Mouse (Mus musculus) embryonic facial prominence, embryonic 10.5 days (tissue): ENCODE results near the gene Zfyve1. TPM values are rescaled to one million over a fixed set of nuclear protein-coding genes. Genes with fewer than 3 reads are reported as not detected.
A peak's percentile ranks its signal among the peaks of the same experiment; 100 is the strongest.
"Not testable (repeated sequence)": the region's sequence is repeated elsewhere in the genome, so short reads cannot be mapped to it uniquely, and the experiment has no call there.

Experiments
- DNase-seq: peaks from one replicate; pipeline ENCODE4 v3.0.0-alpha.2; 2017; ENCODE audit warnings: low spot score
- H3K27ac ChIP-seq: fragments of 300-500 bp; sonication (generic); replicated peaks from 2 replicates; pipeline ENCODE4 v1.5.1; 2016; ENCODE audit warnings: mild to moderate bottlenecking
- H3K27me3 ChIP-seq: fragments of 300-500 bp; sonication (generic); replicated peaks from 2 replicates; pipeline ENCODE4 v1.6.1; 2016; ENCODE audit warnings: low read depth, mild to moderate bottlenecking; ENCODE audit not compliant: poor library complexity, severe bottlenecking
- H3K36me3 ChIP-seq: fragments of 300-500 bp; sonication (generic); replicated peaks from 2 replicates; pipeline ENCODE4 v1.6.1; 2016; ENCODE audit warnings: mild to moderate bottlenecking, moderate library complexity
- H3K4me1 ChIP-seq: fragments of 300-500 bp; sonication (generic); 2 replicates; pipeline ENCODE4 v1.6.1; 2016
- H3K4me3 ChIP-seq: fragments of 300-500 bp; sonication (generic); 2 replicates; pipeline ENCODE4 v1.5.1; 2016; ENCODE audit warnings: mild to moderate bottlenecking, moderate library complexity
- H3K9me3 ChIP-seq: fragments of 300-500 bp; sonication (generic); 2 replicates; pipeline ENCODE4 v1.6.1; 2016; ENCODE audit warnings: mild to moderate bottlenecking
- WGBS: fragments of 180-500 bp; shearing (Covaris S2); methylation state at CpG from one replicate; pipeline ENCODE4 v1.1.7; 2016; 5-methylcytosine and 5-hydroxymethylcytosine counted together
- polyA plus RNA-seq: library from polyadenylated mRNA; unstranded; fragments of >200 nt; fragmentation: Nextera tagmentation; extraction: Ambion mirVana; gene quantifications from 2 replicates; pipeline ENCODE4 v1.2.1, GENCODE M21; 2016

Gene Zfyve1
- polyA plus RNA-seq, 1 experiment from 2014 or later: 21.8 TPM

DNA sequence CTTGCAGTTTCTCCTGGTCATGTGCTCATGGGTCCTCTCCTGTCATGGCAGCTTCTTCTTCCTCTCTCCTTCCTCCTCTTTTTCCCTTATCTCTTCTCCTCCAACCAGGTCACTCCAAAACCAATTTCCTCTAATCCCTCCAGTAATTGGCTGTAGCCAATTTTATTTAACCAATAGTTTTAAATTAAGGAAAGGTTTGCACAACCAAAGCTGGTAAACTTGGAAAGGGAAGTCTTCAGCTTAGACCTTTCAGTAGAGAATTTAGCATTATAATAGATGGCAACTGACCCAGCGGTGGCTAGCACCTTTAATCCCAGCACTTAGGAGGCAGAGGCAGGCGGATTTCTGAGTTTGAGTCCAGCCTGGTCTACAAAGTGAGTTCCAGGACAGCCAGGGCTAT, 9.4 kb upstream of the Zfyve1 start:
- not testable (repeated sequence) for DNase-seq, H3K27me3 ChIP-seq, H3K36me3 ChIP-seq, H3K4me1 ChIP-seq, H3K27ac ChIP-seq, H3K9me3 ChIP-seq, H3K4me3 ChIP-seq
- WGBS: 81% methylated on average over 2 of the region's 2 CpGs

DNA sequence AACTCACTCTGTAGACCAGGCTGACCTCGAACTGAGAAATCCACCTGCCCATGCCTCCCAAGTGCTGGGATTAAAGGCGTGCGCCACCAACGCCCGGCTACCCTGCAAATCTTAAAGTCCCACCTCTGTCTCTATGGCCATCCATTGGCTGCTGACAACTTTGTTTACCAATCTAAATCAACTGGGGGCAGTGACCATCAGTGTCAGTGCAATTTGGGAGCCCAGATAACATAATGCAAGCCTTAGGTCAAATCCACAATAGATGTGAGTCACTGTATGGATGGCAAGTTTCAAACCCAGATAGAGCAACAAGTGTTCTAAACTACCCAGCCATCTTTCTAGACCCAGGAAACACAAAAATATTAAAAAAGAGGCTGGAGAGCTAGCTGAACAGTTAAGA, 5.3 kb upstream of the Zfyve1 start:
- no peaks in the 10 kb centered on the region for H3K9me3 ChIP-seq
- no peak overlapping the region for H3K27ac ChIP-seq
- 89% methylated on average over 5 of the region's 5 CpGs for WGBS
- no peak overlapping the region for H3K4me3 ChIP-seq
- no peaks in the 10 kb centered on the region for H3K27me3 ChIP-seq
- DNase-seq: no peak
- H3K36me3 ChIP-seq: no peaks in the 10 kb centered on the region
- H3K4me1 ChIP-seq: peaks cover 5% of the 10 kb centered on the region; the same call in 1 of the 2 replicates

DNA sequence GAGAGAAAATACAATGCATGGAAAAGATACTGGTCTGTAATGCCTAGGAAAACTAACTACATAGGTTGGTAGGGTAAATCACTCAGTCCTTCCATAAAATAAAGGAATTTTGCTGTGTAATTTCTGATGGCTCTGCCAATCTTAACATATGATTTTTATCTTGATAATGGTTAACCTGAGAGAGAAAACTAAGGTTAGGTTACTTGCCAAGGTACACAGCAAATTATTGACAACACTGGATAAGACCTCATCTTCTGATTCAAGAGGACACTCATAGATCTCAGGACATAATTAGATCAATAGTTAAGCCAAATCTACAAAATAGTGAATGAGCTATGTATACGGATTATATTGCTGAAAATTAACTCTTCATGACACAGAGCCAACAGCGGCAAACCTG, 859 bp upstream of the Zfyve1 start:
- WGBS: 88% methylated on average over 2 of the region's 2 CpGs
- no peak overlapping the region for H3K27ac ChIP-seq
- DNase-seq: no peak

DNA sequence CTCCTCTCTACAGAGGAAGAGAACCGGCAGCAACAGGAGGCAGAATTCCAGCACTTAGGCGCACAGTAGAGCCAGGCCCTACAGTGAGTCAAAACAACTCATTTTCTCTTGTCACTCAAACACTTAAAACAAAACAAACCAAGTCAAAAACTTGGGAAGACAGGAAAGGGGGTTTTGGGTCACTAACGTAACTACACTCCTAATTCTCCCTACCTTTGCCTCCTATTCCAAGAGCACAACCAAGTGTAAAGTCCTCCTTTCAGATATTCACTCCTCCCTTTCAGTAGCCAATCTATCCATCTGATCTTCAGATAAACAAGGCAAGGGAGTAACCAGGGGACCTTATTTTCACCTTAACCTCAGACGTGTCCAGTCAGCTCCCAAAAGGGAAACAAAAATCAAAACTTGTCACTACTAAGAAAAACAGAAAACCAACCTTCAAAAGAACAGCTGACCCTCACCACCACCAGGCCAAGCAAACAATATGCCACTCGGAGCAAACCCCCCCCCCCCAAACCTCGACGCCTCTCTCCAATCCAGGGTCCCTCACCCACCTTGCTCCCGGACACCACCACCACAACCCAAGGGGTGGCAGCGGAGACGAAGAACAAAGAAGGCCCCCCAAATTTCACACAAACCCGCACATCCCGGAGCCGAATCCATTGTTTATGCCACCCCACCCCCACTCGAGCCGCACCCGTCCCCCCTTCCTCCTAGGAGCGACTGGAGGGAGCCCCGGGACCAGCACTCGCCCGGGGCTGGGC, 649 bp downstream of the Zfyve1 start:
- DNase-seq: no peak
- Histone ChIP-seq H3K4me3 (peak overlapping the region; percentile 96), H3K27ac (peak overlapping the region; percentile 97), H3K27me3 (no peaks in the 10 kb centered on the region), H3K4me1 (peaks cover 20% of the 10 kb centered on the region), H3K36me3 (peaks cover 37% of the 10 kb centered on the region), H3K9me3 (no peaks in the 10 kb centered on the region)
- WGBS: 5% methylated on average over 20 of the region's 20 CpGs

More for the DNA sequence above, 859 bp upstream of the Zfyve1 start:
- H3K27me3 ChIP-seq: no peaks in the 10 kb centered on the region
- H3K9me3 ChIP-seq: no peaks in the 10 kb centered on the region
- H3K36me3 ChIP-seq: peaks cover 22% of the 10 kb centered on the region
- H3K4me3 ChIP-seq: no peak overlapping the region
- peaks cover 20% of the 10 kb centered on the region for H3K4me1 ChIP-seq

DNA sequence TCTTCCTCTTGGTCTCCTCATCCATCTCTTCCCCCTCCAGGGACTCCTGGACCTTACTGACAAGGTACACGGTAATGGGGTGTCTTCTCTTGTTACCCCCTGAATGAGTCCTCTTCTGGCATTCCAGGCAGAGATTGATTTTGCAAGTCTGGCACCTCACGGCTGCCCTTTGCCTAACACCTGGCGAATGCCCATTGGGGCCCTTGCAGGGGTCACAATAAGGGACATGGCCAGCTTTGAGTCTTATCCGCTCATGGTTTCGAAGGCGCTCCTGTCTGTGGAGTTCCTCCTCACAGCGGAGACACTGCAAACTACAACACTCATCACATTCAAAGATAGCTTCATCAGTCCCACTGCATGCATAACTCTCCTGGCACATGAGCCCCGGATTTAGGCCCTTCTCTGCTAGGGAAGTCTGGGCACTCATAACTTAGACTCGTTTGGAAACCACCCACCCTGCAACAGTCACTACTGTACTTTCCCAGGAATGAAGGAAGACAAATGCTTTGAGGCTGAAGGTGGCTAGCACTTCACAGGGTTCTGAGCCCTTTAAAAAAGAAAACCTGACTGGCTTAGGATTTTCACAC, 2.5 kb downstream of the Zfyve1 start:
- Histone ChIP-seq H3K4me3 (no peak overlapping the region), H3K4me1 (peaks cover 20% of the 10 kb centered on the region), H3K27me3 (no peaks in the 10 kb centered on the region), H3K36me3 (peaks cover 55% of the 10 kb centered on the region), H3K9me3 (no peaks in the 10 kb centered on the region), H3K27ac (no peak overlapping the region)
- no peak for DNase-seq
- WGBS: 92% methylated on average over 9 of the region's 9 CpGs

DNA sequence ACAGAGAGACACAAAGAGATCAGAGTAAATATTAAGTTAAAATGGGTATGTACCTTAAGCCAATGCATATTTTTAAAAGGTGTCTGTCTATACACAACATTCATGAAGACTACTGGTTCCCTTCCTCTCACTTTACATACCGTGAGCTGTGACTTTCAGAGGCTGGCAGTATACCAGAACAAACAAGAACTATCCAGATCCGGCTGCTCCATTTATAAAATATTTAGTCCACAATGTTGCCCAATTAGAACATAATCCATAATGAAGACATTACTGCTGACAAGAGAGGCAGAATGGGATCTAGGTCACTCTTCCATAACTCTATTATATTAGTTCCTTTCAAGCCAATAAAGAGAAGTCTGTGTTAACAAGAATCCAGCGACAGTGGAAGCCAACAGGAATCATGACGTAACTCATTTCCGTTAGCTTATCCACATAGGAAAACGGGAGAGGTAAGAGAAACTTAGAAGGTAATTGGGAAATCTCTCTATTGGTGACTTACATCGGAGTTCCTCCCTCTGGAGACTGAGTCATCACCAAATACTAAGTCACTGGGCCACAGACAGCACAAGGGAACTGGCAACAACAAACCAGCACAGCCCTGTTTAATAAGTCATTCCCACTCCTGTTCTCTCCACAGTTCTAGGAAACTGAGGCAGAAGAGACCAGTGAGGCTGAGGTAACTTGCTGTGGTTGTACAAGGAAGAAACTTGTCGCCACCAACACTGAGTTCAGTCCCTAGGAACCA, 5.1 kb downstream of the Zfyve1 start:
- no peak for DNase-seq
- Histone ChIP-seq H3K9me3 (no peaks in the 10 kb centered on the region), H3K27me3 (no peaks in the 10 kb centered on the region), H3K27ac (no peak overlapping the region), H3K36me3 (peaks cover 81% of the 10 kb centered on the region), H3K4me3 (no peak overlapping the region), H3K4me1 (peaks cover 15% of the 10 kb centered on the region)
- WGBS: 93% methylated on average over 8 of the region's 8 CpGs

DNA sequence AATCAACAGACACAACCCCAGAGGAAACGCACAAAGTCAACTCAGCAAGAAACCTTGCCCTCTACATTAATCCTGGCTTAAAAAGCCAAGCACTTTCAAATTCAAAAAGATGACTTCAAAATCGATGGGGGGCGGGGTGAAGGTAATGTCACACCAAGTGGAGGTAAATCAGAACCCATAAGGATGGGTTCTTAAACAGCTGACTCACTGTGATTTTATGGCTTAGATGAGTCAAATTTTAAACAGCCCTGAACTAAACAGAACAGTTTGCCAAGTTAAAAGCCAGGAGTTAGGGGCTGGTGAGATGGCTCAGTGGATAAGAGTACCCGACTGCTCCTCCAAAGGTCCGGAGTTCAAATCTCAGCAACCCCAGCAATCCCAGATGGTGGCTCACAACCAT, 10.4 kb downstream of the Zfyve1 start:
- Histone ChIP-seq H3K9me3 (no peaks in the 10 kb centered on the region), H3K27me3 (no peaks in the 10 kb centered on the region), H3K36me3 (peaks cover 92% of the 10 kb centered on the region), H3K27ac (no peak overlapping the region), H3K4me1 (no peaks in the 10 kb centered on the region), H3K4me3 (no peak overlapping the region)
- no peak for DNase-seq
- 94% methylated on average over 5 of the region's 5 CpGs for WGBS

DNA sequence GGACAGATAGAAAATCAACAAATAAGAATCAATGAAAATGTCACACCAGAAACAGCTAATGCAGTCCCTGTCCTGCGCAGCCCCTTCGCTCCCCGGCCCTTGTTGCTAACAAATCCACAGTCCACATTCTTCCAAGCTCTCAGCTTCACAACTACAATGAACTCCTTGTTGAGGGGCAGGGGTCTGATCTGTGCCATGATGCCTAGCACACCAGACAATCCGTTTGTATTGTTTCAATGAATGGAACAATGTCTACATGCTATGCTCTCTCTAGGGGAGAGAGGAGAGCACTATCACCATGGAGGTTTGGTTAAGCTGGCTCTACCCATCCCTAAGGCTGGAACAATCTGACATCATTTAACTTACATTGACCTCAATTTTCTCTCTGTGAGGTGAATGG, 14.3 kb downstream of the Zfyve1 start:
- WGBS: 69% methylated on average over 4 of the region's 4 CpGs
- H3K27ac ChIP-seq: no peak overlapping the region
- no peak for DNase-seq
- no peak overlapping the region for H3K4me3 ChIP-seq
- no peaks in the 10 kb centered on the region for H3K27me3 ChIP-seq
- 0 out of 2 replicates have a peak, but pooled peaks cover 3% of the 10 kb centered on the region for H3K4me1 ChIP-seq
- no peaks in the 10 kb centered on the region for H3K9me3 ChIP-seq
- H3K36me3 ChIP-seq: peaks cover 69% of the 10 kb centered on the region

DNA sequence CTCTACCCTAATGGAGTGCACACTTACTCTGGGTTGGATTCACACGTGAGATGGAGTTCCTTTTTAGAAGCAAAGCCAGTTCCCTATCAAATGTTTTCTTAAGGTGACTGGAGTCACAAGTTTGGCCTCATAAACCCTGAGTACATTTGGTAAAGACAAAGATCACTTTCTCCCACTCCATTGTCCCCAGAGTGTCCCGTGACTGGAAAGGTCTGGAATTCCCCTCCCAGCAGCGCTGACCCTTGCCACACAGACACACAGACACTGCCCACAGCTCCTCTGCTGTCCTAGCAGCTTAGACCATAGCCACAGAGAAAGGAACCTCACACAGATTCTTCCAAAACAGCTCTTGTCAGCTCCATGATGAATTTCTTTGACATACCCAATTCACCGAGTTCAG, 14.9 kb downstream of the Zfyve1 start:
- no peaks in the 10 kb centered on the region for H3K27me3 ChIP-seq
- peaks cover 69% of the 10 kb centered on the region for H3K36me3 ChIP-seq
- H3K9me3 ChIP-seq: no peaks in the 10 kb centered on the region
- no peak overlapping the region for H3K4me3 ChIP-seq
- 0 out of 2 replicates have a peak, but pooled peaks cover 3% of the 10 kb centered on the region for H3K4me1 ChIP-seq
- 66% methylated on average over 4 of the region's 4 CpGs for WGBS
- DNase-seq: no peak
- H3K27ac ChIP-seq: no peak overlapping the region

DNA sequence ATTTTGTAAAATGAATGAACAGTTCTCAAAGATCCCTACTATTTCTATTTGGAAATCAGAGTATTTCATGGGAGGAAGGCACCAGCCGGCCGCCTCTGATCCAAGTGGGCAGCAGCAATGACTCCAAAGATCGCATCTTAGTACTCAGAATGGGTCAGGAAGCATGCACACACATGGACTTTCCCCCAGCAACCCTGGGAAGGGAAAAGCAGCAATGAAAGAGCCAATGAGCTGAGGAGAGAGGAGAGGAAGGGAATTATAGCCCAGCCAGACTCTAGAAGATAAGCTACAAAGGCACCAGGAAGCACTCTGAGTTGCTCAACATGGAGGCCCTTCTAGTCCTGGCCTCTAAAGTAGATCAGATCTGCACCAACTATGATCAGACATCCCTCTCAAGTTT, 16.7 kb downstream of the Zfyve1 start:
- 91% methylated on average over 3 of the region's 3 CpGs for WGBS
- H3K9me3 ChIP-seq: no peaks in the 10 kb centered on the region
- H3K4me3 ChIP-seq: no peak overlapping the region

DNA sequence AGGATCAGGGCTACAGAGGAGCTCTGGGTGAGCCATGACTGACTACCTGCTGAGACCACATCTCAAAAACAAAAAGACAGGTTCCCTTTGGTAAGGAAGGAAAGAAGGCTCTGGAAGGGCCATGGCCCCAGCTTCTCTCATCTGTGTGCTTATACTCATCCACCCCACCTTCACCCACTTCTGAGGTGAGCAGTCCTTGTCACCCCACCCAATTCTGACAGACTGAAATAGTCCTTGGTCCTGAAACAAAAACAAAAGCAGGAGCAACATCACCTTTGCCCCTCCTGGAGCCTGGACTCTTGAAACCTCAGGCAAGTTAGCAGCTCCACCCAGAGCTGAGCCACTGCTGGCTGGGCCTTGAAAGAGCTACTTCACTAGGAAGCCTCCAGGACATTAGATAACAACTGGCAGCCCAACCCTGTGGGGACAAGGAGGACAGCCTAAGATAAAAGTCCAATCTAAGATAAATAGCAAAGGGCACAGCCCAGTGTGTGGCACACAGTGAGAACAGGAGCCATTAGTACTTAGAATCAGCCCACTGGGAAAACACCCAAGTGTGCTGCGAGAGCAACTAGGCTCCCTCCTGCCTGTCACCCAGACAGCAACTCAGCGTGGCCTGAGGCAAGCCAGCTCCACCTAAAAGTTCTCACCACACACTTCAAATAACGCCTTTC, 18.0 kb downstream of the Zfyve1 start:
- H3K36me3 ChIP-seq: peaks cover 71% of the 10 kb centered on the region
- DNase-seq: no peak
- no peak overlapping the region for H3K27ac ChIP-seq
- WGBS: 43% methylated on average over 3 of the region's 3 CpGs
- no peak overlapping the region for H3K4me3 ChIP-seq
- H3K27me3 ChIP-seq: no peaks in the 10 kb centered on the region
- 0 out of 2 replicates have a peak, but pooled peaks cover 3% of the 10 kb centered on the region for H3K4me1 ChIP-seq
- no peaks in the 10 kb centered on the region for H3K9me3 ChIP-seq

More for the DNA sequence above, 16.7 kb downstream of the Zfyve1 start:
- H3K4me1 ChIP-seq: 0 out of 2 replicates have a peak, but pooled peaks cover 3% of the 10 kb centered on the region
- peaks cover 69% of the 10 kb centered on the region for H3K36me3 ChIP-seq
- no peak for DNase-seq
- H3K27ac ChIP-seq: no peak overlapping the region
- H3K27me3 ChIP-seq: no peaks in the 10 kb centered on the region

DNA sequence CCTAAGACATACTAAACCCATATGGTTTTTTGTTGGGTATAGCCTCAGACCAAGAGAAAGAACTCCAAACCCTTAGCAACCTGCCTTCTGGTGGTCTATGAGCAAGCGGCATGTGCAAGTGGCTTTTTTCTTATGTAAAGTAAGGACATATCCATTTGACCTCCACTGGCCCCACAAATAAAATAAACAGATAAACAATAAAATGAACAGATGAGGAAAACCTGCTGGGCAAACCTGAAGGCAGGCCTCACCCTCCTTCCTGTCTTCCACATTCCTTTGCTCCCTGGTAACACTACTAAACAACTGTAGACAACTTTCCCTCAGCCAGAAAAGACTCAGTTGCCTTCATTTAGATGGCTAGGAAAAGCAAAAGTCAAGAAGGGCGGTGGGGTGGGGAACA, 18.7 kb downstream of the Zfyve1 start:
- Histone ChIP-seq H3K27me3 (no peaks in the 10 kb centered on the region), H3K36me3 (peaks cover 71% of the 10 kb centered on the region), H3K27ac (no peak overlapping the region), H3K9me3 (no peaks in the 10 kb centered on the region), H3K4me1 (0 out of 2 replicates have a peak, but pooled peaks cover 3% of the 10 kb centered on the region), H3K4me3 (no peak overlapping the region)
- WGBS: 84% methylated on average over 2 of the region's 2 CpGs
- DNase-seq: no peak
